ENCODE assay signal across 25 mouse cellular contexts in genomic region chr7:133470620-133470958, GRCm38 (mm10).
DNase-seq lines count a peak whose midpoint lies in the region; ATAC-seq and TF ChIP-seq lines count a peak whose summit lies in the region.
"Had no signal": no experiment of that assay in that cellular context is flagged by ENCODE, and none has a peak within 500 bp of the region (broad histone marks: within the 10 kb centered on the region; RNA-seq: fewer than 3 reads in every experiment).

No protein-coding gene starts in this region.

- H3K27ac ChIP-seq in intestine, embryonic 15.5 days = no peak overlapping the region
- no peak overlapping the region for H3K27ac ChIP-seq in intestine, postnatal 0 days (ENCODE audit: low read depth, low read length)
- H3K27ac ChIP-seq in stomach, postnatal 0 days (replicated peaks) = no peak overlapping the region
- H3K27ac ChIP-seq: forebrain, embryonic 15.5 days; heart, embryonic 13.5 days; hindbrain, embryonic 12.5 days; hindbrain, postnatal 0 days; layer of hippocampus, adult 2 months; limb, embryonic 13.5 days; midbrain, embryonic 13.5 days had no signal

- peaks cover 14% of the 10 kb centered on the region; the same call in 1 of the 2 replicates for H3K4me1 ChIP-seq in intestine, embryonic 15.5 days (replicated peaks)
- peaks cover 6% of the 10 kb centered on the region for H3K4me1 ChIP-seq in intestine, postnatal 0 days (replicated peaks; ENCODE audit: control insufficient read depth, insufficient read depth, low read length)
- 0 out of 2 replicates have a peak, but pooled peaks cover 2% of the 10 kb centered on the region for H3K4me1 ChIP-seq in stomach, postnatal 0 days (replicated peaks; ENCODE audit: control insufficient read depth, insufficient read depth)
- H3K4me1 ChIP-seq: hindbrain, embryonic 12.5 days; limb, embryonic 13.5 days; megakaryocyte, embryonic 14.5 days; midbrain, embryonic 13.5 days had no signal

- H3K4me3 ChIP-seq in intestine, embryonic 15.5 days (replicated peaks) = no peak overlapping the region
- H3K4me3 ChIP-seq in intestine, postnatal 0 days (ENCODE audit: low read depth, low read length) = no peak overlapping the region
- no peak overlapping the region for H3K4me3 ChIP-seq in stomach, postnatal 0 days (ENCODE audit: low read depth, low read length)
- H3K4me3 ChIP-seq: forebrain, embryonic 15.5 days; heart, embryonic 13.5 days; hindbrain, embryonic 12.5 days; layer of hippocampus, adult 2 months; limb, embryonic 13.5 days; megakaryocyte, embryonic 14.5 days; midbrain, embryonic 13.5 days had no signal

- no peaks in the 10 kb centered on the region for H3K9me3 ChIP-seq in intestine, embryonic 15.5 days
- no peaks in the 10 kb centered on the region for H3K9me3 ChIP-seq in intestine, postnatal 0 days (ENCODE audit: control insufficient read depth)
- H3K9me3 ChIP-seq in stomach, postnatal 0 days (ENCODE audit: control insufficient read depth, low read length) = no peaks in the 10 kb centered on the region
- H3K9me3 ChIP-seq: forebrain, embryonic 15.5 days; heart, embryonic 13.5 days; hindbrain, embryonic 12.5 days; limb, embryonic 13.5 days; midbrain, embryonic 13.5 days had no signal

- H3K36me3 ChIP-seq in intestine, embryonic 15.5 days = no peaks in the 10 kb centered on the region
- H3K36me3 ChIP-seq in intestine, postnatal 0 days (ENCODE audit: control insufficient read depth, insufficient read depth) = no peaks in the 10 kb centered on the region
- no peaks in the 10 kb centered on the region for H3K36me3 ChIP-seq in stomach, postnatal 0 days (ENCODE audit: control insufficient read depth, insufficient read depth, low read length)
- H3K36me3 ChIP-seq: forebrain, embryonic 15.5 days; heart, embryonic 13.5 days; hindbrain, embryonic 12.5 days; limb, embryonic 13.5 days; midbrain, embryonic 13.5 days had no signal

- no peak for TF ChIP-seq CTCF in intestine, postnatal 0 days (IDR thresholded peaks at IDR 0.05; ENCODE audit: low read depth)
- TF ChIP-seq CTCF in stomach, postnatal 0 days (IDR thresholded peaks at IDR 0.05; ENCODE audit: low read depth) = no peak

- 38% methylated on average over 3 of the region's 3 CpGs for WGBS in intestine, embryonic 15.5 days
- WGBS in intestine, postnatal 0 days = 25% methylated on average over 3 of the region's 3 CpGs
- 8% methylated on average over 3 of the region's 3 CpGs for WGBS in stomach, postnatal 0 days

- peak; percentile 49 for ATAC-seq in intestine, embryonic 15.5 days
- ATAC-seq in intestine, postnatal 0 days = no peak
- peak; percentile 83 for ATAC-seq in stomach, postnatal 0 days (ENCODE audit: low FRiP score, low TSS enrichment)
- ATAC-seq: forebrain, embryonic 15.5 days; hindbrain, postnatal 0 days; midbrain, embryonic 13.5 days had no signal

- peak; percentile 10 for DNase-seq in lung, postnatal 10 days
- no peak for DNase-seq in lung, postnatal 25 days (ENCODE audit: low spot score)
- peak; percentile 17 for DNase-seq in lung, postnatal 36 days
- DNase-seq in stomach, postnatal 0 days (ENCODE audit: low spot score) = no peak
- no peak for DNase-seq in right cerebral cortex, postnatal 10 days (ENCODE audit: low spot score in 2 of 2)
- DNase-seq: adrenal gland, postnatal 25 days; B cell, adult 2 months; cerebellum, adult 18-20 months; cerebellum, postnatal 10 days; kidney, adult 11 months; kidney, postnatal 25 days; right cerebral cortex, postnatal 14 days; thymus, adult 2 months; thymus, postnatal 36 days had no signal

- no peak overlapping the region for H3K4me2 ChIP-seq in intestine, embryonic 15.5 days (replicated peaks)
- no peak overlapping the region for H3K4me2 ChIP-seq in intestine, postnatal 0 days (replicated peaks; ENCODE audit: low read depth)
- no peak overlapping the region for H3K4me2 ChIP-seq in stomach, postnatal 0 days (replicated peaks; ENCODE audit: low read depth)
- H3K4me2 ChIP-seq: forebrain, embryonic 15.5 days; heart, embryonic 13.5 days; hindbrain, embryonic 12.5 days; limb, embryonic 13.5 days; liver, embryonic 11.5 days; midbrain, embryonic 13.5 days had no signal

- no peaks in the 10 kb centered on the region for H3K27me3 ChIP-seq in intestine, embryonic 15.5 days (replicated peaks)
- H3K27me3 ChIP-seq in intestine, postnatal 0 days (replicated peaks; ENCODE audit: control insufficient read depth, insufficient read depth, low read length) = no peaks in the 10 kb centered on the region
- H3K27me3 ChIP-seq in stomach, postnatal 0 days (ENCODE audit: control insufficient read depth, insufficient read depth, low read length) = no peaks in the 10 kb centered on the region
- H3K27me3 ChIP-seq: forebrain, embryonic 15.5 days; heart, embryonic 13.5 days; limb, embryonic 13.5 days; midbrain, embryonic 13.5 days had no signal

- H3K9ac ChIP-seq in intestine, embryonic 15.5 days = no peak overlapping the region
- H3K9ac ChIP-seq in intestine, postnatal 0 days (ENCODE audit: low read depth, low read length) = no peak overlapping the region
- H3K9ac ChIP-seq in stomach, postnatal 0 days (ENCODE audit: low read length) = no peak overlapping the region
- H3K9ac ChIP-seq: forebrain, embryonic 15.5 days; heart, embryonic 13.5 days; hindbrain, embryonic 12.5 days; limb, embryonic 13.5 days; midbrain, embryonic 13.5 days had no signal

- no peak for TF ChIP-seq EP300 in stomach, postnatal 0 days (optimal IDR thresholded peaks at IDR 0.05)

Comparison
In these comparisons a context has a peak if more than half of its experiments do, and no peak if none do; other contexts are left out.
1. DNase-seq: peak in lung, postnatal 10 days (single experiment) and lung, postnatal 36 days (single experiment); none in lung, postnatal 25 days (single experiment), stomach, postnatal 0 days (single experiment) and right cerebral cortex, postnatal 10 days (0 of 2).